Mouse (Mus musculus): ENCODE data around the gene Gtf2ird1.
"Not testable (repeated sequence)": the region's sequence is repeated elsewhere in the genome, so short reads cannot be mapped to it uniquely, and the experiment has no call there.

Gtf2ird1 gene

DNA sequence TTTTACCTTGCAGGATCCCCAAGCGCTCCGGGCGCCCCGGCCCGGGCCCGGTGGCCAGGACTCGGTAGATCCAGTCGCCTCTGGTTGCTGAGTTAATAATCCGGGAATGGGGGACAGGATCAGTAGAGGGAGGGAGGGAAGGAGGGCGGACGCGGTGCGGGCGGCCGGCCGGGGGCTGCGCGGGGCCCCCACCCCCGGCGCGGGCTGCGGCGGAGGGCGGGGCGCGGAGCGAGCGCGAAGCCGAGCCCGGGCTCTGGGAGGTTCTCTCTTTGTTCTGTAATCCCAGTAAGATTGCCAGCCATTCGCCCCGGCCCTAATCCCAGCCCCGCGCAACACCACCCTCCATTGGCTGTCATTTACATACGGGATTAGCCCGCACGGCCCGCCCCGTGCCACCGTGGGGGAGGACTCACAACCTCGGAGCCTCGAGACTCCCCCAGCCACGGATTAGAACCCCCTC lies at the start of gene Gtf2ird1:
Gtf2ird1 (minus strand) TSS at position 214 of the 460 bp plus-strand sequence.
- DNase-seq (ENCODE audit: low spot score), result peak; percentile 84

DNA sequence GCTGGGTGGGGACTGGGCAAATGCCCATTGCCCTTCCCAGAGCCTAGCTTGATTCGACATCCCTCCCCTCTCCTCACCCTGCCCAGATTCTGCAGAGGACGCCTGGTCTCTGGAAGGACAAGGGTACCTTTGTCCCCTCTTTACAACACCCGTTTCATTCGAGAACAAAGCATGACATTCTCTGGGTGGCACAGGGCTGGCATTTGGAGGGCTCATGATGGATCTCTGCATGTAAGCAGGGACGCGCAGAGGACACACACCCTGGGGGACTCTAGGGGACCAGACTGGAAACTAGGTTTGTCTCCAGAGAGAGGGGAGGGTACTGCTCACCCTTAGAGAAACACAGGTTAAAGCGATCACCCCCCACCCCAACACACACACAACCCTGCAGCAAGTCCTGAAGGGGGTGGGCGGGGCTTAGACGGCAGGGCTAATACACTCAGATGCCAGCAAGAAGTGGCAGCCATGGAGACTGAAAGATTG lies 49.3 kb upstream of the Gtf2ird1 start:
- DNase-seq (ENCODE audit: low spot score), result no peak

DNA sequence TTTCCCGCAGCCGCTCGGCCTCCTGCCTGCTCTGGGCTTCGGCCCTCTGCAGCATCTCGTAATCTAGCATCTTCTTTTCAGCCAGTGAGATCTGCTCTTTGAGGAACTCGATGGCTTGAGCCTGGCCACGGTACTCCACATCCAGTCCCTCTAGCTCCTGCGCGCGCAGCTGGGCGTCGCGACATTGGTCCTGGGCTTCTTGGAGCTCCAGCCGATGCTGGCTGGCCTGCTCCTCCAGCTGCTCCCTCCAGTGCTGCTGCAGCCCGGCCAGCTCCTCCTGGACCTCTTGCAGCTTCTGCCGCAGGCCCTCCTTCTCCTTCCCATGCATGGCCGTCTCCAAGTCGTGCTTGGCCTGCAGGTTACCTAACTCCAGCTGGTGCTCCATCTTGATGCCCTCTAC lies 46.1 kb upstream of the Gtf2ird1 start:
- DNase-seq (ENCODE audit: low spot score), result no peak

DNA sequence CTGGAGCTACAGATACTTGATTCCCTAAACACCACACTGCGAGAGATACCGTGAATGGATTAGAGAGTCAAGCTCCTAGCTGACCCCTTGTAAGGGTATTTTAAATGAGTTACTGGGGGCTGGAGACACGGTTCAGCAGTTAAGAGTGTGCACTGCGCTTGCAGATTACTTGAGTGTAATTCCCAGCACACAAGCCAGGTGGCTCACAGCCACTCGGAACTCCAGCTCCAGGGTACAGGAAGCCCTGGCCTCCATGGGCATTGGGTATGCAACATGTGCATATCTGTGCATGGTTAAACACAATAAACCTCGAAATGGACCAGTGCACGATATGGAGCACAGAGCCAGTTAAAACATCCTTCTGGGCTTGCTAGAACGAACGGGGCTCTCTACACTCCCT lies 44.9 kb upstream of the Gtf2ird1 start:
- no peak for DNase-seq (ENCODE audit: low spot score)

GRCm38 (mm10) chr5:134500681-134501080 lies 44.2 kb upstream of the Gtf2ird1 start:
- DNase-seq (ENCODE audit: low spot score), result no peak

DNA sequence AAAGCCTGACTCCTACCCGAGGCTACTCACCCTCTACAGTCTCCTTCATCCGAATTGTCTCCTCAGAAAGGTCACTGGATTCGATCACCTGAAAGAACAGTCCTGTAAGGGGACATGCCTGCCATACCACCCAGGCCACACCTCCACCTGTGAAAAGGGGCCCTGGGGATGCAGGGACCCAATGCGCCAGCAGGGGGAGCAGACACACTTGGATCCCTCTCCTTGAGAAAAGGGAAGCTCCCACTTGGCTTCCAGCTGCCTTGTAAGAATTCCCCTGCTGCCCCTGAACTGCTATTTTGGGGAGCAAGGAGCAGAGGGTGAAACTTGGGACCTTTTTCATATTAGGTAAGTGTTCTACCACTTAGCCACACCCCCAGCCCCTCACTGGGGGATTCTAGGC lies 43.5 kb upstream of the Gtf2ird1 start:
- peak; percentile 76 for DNase-seq (ENCODE audit: low spot score)

GRCm38 (mm10) chr5:134497026-134497425 lies 40.5 kb upstream of the Gtf2ird1 start:
- DNase-seq (ENCODE audit: low spot score), result no peak

DNA sequence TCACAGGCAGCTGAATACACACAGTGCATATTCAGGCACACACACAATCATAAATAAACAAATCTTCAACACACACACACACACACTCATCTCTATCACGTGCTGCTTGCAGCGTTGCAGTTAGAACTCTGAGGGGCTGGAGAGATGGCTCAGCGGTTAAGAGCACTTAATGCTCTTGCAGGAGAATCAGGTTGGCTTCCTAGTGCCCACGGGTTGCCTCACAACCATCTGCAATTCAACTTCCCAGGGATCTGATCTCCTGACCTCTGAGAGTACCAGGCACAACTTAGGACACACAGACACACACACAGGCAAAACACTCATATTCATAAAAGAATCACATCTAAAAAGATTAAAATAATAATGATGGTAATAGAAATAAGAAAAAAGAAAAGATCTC lies 39.3 kb upstream of the Gtf2ird1 start:
- DNase-seq (ENCODE audit: low spot score), result no peak

DNA sequence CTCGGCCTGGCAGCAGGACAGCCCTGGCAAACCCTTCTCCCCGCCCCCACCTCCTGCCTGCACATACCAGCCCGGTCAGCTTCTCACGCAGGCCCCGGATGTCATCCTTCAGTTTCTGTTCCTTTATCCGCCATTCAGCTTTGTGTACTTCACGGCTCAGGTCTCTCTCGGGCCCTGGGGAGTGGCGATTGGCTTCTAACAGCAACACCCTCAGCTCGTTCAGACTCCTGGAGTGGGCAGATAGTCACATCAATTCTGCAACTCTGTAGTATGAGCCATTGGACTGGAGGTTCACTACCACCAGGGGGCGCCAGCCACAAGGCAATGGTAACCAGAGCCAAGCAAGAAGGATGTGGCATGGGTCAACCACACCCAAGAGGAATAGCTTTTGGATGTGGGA lies 37.6 kb upstream of the Gtf2ird1 start:
- DNase-seq (ENCODE audit: low spot score), result peak; percentile 96

DNA sequence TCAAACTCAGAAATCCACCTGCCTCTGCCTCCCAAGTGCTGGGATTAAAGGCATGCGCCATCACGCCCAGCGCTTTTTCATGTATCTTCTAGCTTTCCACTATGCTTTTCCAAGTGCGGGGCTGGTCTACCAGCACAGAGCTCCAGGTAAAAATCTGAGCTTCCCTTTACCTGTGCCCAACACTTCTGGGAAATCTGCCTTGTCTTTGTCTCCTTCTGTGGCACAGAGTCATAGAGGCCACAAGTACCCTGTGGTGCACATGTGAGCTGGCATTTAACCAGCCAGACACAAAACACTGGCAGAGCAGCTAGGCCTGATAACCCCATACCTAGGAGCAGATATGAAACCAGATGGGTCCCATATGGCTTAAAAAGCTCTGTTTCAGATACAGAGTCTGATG lies 36.4 kb upstream of the Gtf2ird1 start:
- no peak for DNase-seq (ENCODE audit: low spot score)

DNA sequence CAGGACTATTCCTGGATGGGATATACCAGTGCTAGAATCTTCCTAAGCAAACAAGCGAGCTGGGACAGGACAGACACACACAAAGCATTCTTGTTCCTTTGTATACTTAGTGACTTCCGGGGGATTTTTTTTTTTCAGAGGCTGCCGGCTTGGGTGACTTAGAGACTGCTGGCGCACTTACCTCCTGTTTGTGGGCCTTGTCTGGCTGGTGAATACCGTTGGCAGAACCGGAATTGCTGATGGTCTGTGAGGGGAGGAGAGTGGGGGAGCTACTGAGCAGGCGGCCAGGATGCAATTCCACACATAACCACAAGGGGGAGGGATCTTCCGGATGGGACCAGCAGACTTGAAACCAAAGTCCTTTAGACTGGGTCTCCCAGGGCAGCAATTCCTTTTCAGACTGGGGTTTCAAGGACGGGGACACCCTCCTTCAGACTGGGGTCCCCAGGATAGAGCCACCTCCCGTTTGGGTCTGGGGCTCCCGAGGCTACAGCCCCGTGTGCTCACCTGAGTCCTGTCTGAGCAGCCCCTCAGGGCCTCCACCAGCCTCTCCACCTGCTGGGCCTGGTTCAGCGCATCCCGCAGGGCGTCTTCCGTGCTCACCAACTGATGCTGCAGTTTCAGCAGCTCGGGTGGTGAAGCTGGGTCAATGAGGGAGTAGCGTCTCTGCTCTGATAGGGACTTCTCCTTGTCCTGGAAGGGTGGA lies 35.3 kb upstream of the Gtf2ird1 start:
- peak; percentile 91 for DNase-seq (ENCODE audit: low spot score)

- DNase-seq (ENCODE audit: low spot score), result no peak
Observed at GRCm38 (mm10) chr5:134491206-134491605, 34.7 kb upstream of the Gtf2ird1 start.

GRCm38 (mm10) chr5:134490465-134490864 lies 33.9 kb upstream of the Gtf2ird1 start:
- peak; percentile 73 for DNase-seq (ENCODE audit: low spot score)

GRCm38 (mm10) chr5:134489583-134489982 lies 33.1 kb upstream of the Gtf2ird1 start:
- peak; percentile 66 for DNase-seq (ENCODE audit: low spot score)

- no peak for DNase-seq (ENCODE audit: low spot score)
Observed at GRCm38 (mm10) chr5:134488596-134488995, 32.1 kb upstream of the Gtf2ird1 start.

DNA sequence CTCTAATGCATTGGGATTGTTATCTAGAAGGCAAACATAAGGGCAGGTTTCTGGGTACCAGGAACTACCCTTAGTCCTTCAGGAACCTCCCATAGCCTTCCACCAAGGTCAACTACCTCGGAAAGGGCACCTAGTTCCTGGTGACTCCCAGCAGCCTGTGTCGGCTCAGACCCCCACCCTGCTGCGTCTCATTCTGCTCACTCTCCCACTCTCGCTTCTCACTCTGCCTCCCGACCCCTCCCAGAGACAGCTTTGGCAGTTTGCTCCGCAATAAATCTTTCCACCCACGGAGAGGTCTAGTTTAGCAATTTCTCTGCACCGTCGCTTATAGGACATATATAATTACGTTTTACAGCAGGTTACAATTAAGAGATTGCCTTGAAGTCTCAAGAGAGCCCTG lies 31.5 kb upstream of the Gtf2ird1 start:
- DNase-seq (ENCODE audit: low spot score), result no peak

GRCm38 (mm10) chr5:134485900-134486665 lies 29.6 kb upstream of the Gtf2ird1 start:
- peak; percentile 82 for DNase-seq (ENCODE audit: low spot score)

GRCm38 (mm10) chr5:134485183-134485730 lies 28.7 kb upstream of the Gtf2ird1 start:
- no peak for DNase-seq (ENCODE audit: low spot score)

- DNase-seq (ENCODE audit: low spot score), result no peak
Observed at GRCm38 (mm10) chr5:134483291-134483690, 26.8 kb upstream of the Gtf2ird1 start.

DNA sequence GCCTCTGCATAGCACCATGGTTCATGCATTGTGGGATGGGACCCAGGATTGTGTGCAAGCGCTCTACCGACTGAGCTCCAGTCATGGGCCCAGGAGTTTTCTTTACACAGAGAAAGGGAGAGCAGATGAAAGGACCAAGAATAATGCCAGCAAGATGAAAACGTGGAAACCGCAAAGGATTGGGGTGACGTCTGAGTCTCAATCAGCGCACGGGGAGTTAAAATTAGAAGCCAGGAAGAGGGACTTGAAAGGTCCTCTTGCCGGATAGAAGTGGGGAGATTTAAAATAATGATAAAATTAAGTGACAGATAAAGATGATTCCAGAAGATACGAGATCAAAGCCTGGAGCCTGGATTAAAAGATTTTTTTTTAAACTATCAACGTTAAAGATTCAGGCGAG lies 25.8 kb upstream of the Gtf2ird1 start:
- no peak for DNase-seq (ENCODE audit: low spot score)

GRCm38 (mm10) chr5:134478886-134479285 lies 22.4 kb upstream of the Gtf2ird1 start:
- DNase-seq (ENCODE audit: low spot score), result not testable (repeated sequence)

DNA sequence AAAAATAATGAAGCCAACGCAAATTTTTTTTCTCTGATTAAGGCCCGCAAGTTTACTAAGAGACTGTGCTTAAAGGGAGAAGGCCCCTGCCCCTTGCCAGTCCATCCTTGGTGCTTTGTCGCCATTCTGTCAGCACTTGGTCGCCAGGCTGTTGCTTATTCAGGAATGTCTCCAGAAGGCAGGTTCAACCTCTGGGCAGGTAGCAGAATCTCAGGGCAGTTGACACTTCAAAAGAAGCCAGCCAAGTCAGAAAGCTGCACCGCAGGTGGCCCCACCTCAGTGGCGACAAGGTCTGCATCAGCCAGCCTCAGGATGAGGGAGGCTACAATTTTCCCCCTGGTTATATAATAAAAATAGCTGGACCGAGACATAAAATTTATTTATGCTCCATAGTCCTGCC lies 19.2 kb upstream of the Gtf2ird1 start:
- not testable (repeated sequence) for DNase-seq (ENCODE audit: low spot score)
